Mouse (Mus musculus): ENCODE data around the gene Tppp2. TPM values are rescaled to one million over a fixed set of nuclear protein-coding genes. Genes with fewer than 3 reads are reported as not detected.
A peak's percentile ranks its signal among the peaks of the same experiment; 100 is the strongest.
"Not testable (repeated sequence)": the region's sequence is repeated elsewhere in the genome, so short reads cannot be mapped to it uniquely, and the experiment has no call there.

Tppp2 gene
- polyA plus RNA-seq, 1 experiment from 2014 or later, result not detected

DNA sequence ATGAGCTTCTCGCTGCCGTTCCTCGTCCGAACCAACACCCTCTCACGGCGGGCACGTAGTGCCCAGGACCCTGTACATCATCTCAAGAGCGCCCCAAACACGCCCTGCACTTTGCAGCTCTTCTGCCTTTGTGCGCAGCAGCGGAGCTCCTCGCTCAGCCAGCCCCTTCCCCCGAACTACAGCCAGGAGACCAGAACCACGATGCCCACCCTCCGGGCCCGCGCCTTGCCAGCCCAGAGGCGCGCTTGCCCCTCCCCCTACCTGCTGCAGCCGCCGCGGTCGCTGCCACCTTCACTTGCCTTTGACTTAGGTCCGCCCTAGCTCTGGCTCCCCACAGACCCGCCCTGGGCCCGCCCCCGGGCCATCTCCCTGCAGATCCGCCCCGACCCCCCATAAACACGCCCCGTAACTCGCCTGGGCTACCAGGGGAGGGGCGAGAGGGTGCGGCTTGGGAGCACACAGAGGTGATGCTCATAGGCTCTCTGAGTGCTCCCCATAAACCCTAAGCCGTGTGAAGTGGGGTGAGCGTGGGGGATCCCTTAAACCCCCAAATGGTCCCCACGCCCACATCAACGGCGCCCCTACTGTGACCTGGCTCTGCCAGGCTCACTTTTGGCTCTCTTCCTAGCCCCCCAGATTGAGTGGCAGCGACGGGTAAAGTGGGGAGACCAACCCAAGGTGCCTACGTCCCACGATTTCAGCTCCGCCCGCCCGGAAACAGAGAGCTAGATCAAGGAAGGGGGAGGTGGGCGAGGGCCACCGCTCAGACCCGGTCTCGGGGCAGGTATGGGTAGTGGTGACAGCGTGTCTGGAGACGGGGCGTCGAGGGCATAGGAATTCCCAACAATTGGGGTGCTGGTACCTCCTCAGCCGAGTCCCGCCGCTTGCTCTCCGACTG lies 4.9 kb upstream of the Tppp2 start:
- ATAC-seq (ENCODE audit: insufficient number of reproducible peaks, low FRiP score, low TSS enrichment, low read depth), result peak; percentile 71
- under 1% methylated on average over 58 of the region's 58 CpGs for WGBS
- Histone ChIP-seq H3K27ac (peak overlapping the region; percentile 90), H3K4me1 (peaks cover 41% of the 10 kb centered on the region), H3K4me3 (peak overlapping the region; percentile 61), H3K9me3 (no peaks in the 10 kb centered on the region), H3K27me3 (no peaks in the 10 kb centered on the region), H3K9ac (peak overlapping the region; percentile 41), H3K36me3 (0 out of 2 replicates have a peak, but pooled peaks cover 4% of the 10 kb centered on the region), H3K4me2 (peak overlapping the region; percentile 98)

GRCm38 (mm10) chr14:51913960-51914762 lies 4.1 kb upstream of the Tppp2 start, which contains the start of gene Ndrg2:
Gene Ndrg2 (minus strand): TSS chr14:51914158.
- no peaks in the 10 kb centered on the region for H3K36me3 ChIP-seq
- peak within 1 kb of the TSS; percentile 41 for H3K9ac ChIP-seq
- no peaks in the 10 kb centered on the region for H3K27me3 ChIP-seq
- peaks cover 41% of the 10 kb centered on the region for H3K4me1 ChIP-seq
- H3K9me3 ChIP-seq, result no peaks in the 10 kb centered on the region
- peak within 1 kb of the TSS; percentile 98 for H3K4me2 ChIP-seq
- ATAC-seq (ENCODE audit: insufficient number of reproducible peaks, low FRiP score, low TSS enrichment, low read depth), result peak; percentile 77
- peak within 1 kb of the TSS; percentile 61 for H3K4me3 ChIP-seq
- WGBS, result 4% methylated on average over 20 of the region's 23 CpGs
- peak within 1 kb of the TSS; percentile 90 for H3K27ac ChIP-seq

DNA sequence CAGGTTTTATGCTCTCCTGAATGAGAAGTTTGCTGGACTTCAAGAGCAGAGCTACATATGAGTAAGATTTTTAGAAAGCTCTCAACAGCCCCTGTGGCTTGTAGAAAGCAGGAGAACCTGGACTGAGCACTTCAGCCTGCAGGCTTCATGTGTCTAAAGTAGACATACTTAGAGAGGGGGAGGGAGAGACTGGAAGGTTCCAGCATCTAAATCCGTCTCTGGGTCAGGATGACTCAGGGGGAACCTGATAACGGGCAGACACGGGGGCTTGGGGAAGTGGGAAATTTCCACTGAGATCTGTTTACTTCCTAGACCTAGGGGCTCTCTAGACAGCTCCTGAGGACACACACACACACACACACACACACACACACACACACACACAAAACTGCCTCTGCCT lies 3.2 kb upstream of the Tppp2 start:
- 9% methylated on average over 3 of the region's 3 CpGs for WGBS
- no peak for ATAC-seq (ENCODE audit: insufficient number of reproducible peaks, low FRiP score, low TSS enrichment, low read depth)

GRCm38 (mm10) chr14:51916539-51916938 lies 1.7 kb upstream of the Tppp2 start:
- Histone ChIP-seq H3K36me3 (no peaks in the 10 kb centered on the region), H3K4me3 (no peak overlapping the region), H3K9me3 (no peaks in the 10 kb centered on the region), H3K4me1 (peaks cover 43% of the 10 kb centered on the region), H3K4me2 (no peak overlapping the region), H3K9ac (no peak overlapping the region), H3K27ac (no peak overlapping the region), H3K27me3 (no peaks in the 10 kb centered on the region)
- no peak for ATAC-seq (ENCODE audit: insufficient number of reproducible peaks, low FRiP score, low TSS enrichment, low read depth)
- WGBS, result 82% methylated on average over 4 of the region's 4 CpGs

More for the DNA sequence above, 3.2 kb upstream of the Tppp2 start:
- Histone ChIP-seq H3K4me1 (peaks cover 41% of the 10 kb centered on the region), H3K27ac (peak overlapping the region; percentile 90), H3K4me2 (peak overlapping the region; percentile 17), H3K36me3 (no peaks in the 10 kb centered on the region), H3K9ac (no peak overlapping the region), H3K9me3 (no peaks in the 10 kb centered on the region), H3K4me3 (no peak overlapping the region), H3K27me3 (no peaks in the 10 kb centered on the region)

DNA sequence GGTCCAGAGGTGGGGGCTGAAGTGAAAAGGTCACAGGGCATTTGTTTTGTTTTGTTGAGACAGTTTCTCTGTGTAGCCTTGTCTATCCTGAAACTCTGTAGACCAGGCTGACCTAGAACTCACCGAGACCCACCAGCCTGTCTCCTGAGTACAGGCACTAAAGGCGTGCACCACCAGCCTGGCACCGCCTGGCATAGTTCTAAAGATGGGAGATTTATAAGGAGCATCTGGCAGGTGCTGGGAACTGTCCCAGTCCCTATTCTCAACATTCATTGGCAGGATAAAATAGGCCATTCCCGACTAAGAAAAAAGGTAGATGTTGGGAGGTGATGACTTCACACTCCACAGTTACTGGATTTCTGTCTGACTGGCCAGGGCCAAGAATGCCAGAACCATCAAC lies 741 bp downstream of the Tppp2 start:
- no peaks in the 10 kb centered on the region for H3K9me3 ChIP-seq
- no peak for ATAC-seq (ENCODE audit: insufficient number of reproducible peaks, low FRiP score, low TSS enrichment, low read depth)
- WGBS, result 83% methylated on average over 4 of the region's 4 CpGs
- peaks cover 38% of the 10 kb centered on the region for H3K4me1 ChIP-seq
- H3K9ac ChIP-seq, result no peak overlapping the region
- H3K4me3 ChIP-seq, result no peak overlapping the region
- H3K27ac ChIP-seq, result no peak overlapping the region
- H3K27me3 ChIP-seq, result no peaks in the 10 kb centered on the region
- H3K4me2 ChIP-seq, result no peak overlapping the region
- no peaks in the 10 kb centered on the region for H3K36me3 ChIP-seq

DNA sequence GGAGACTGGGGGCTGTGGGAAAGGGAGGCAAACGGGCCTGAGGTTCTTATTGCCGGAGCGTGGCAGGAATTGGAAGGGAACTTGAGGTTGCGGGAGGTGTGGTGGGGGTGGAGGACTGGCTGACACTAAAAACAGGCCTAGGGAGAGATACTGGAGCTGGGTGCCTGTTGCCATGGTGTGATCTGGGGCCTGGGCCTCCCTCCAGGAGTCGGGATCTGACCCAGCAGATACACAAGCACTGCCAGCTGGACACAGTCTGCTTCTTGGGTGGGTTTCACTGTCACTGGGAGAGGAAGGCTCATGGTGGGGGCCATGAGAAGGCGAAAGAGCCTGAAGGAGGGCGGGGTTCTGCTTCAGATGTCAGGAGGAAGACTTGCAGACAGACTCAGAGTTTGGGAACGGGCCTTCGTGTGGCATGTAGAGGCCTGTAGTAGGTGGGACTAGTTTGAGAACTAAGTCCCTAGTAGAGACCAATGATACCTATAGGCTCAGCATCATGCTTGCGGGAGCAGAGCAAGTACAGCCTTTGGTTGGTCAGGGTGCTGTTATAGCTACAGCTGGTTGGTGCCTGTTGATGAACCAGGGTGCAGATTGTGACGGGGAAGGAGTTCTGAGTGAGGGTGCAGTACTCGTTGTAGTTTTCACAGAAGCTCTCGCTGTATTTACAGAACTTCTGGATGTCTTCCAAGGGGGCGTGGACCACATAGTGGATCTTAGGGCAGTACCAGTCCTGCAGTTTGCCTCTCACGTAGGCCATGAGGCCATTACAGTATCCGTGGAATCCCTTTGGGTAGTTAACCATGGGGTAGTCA lies 3.7 kb downstream of the Tppp2 start:
- no peak overlapping the region for H3K9ac ChIP-seq
- peak overlapping the region; percentile 58 for H3K27ac ChIP-seq
- H3K27me3 ChIP-seq, result no peaks in the 10 kb centered on the region
- no peak overlapping the region for H3K4me3 ChIP-seq
- 55% methylated on average over 16 of the region's 16 CpGs for WGBS
- no peak overlapping the region for H3K4me2 ChIP-seq
- peak; percentile 36; the same call in 1 of the 2 replicates for ATAC-seq (ENCODE audit: insufficient number of reproducible peaks, low FRiP score, low TSS enrichment, low read depth)
- H3K4me1 ChIP-seq, result peaks cover 16% of the 10 kb centered on the region
- no peaks in the 10 kb centered on the region for H3K9me3 ChIP-seq
- H3K36me3 ChIP-seq, result no peaks in the 10 kb centered on the region

DNA sequence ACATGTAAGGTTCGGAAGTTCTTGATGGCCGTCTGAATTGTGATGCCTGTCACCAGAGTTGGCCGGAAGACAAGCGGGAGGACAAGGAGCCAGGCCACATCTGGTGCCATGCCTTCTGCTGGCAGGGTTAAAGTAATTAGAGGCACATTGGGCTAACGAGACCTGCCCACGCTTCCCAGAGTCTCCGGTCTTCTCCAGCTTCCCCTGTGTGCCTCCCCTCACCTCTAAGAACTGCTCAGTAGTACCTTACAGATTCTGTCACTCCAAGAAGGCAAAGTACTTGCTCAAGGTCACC lies 4.3 kb downstream of the Tppp2 start, which contains the start of gene Rnase13:
Gene Rnase13 (minus strand): TSS at position 203 of the 295 bp plus-strand sequence.
- Histone ChIP-seq H3K4me2 (no peak within 1 kb of the TSS), H3K4me3 (no peak within 1 kb of the TSS), H3K27ac (peak within 1 kb of the TSS; percentile 58), H3K4me1 (peaks cover 16% of the 10 kb centered on the region), H3K27me3 (no peaks in the 10 kb centered on the region), H3K9ac (no peak within 1 kb of the TSS), H3K9me3 (no peaks in the 10 kb centered on the region), H3K36me3 (no peaks in the 10 kb centered on the region)
- ATAC-seq (ENCODE audit: insufficient number of reproducible peaks, low FRiP score, low TSS enrichment, low read depth), result no peak
- 78% methylated on average over 7 of the region's 7 CpGs for whole genome bisulfite sequencing

- Histone ChIP-seq H3K9ac (no peak overlapping the region), H3K4me2 (no peak overlapping the region), H3K4me1 (peaks cover 16% of the 10 kb centered on the region), H3K36me3 (no peaks in the 10 kb centered on the region), H3K27me3 (no peaks in the 10 kb centered on the region), H3K27ac (no peak overlapping the region), H3K4me3 (no peak overlapping the region), H3K9me3 (no peaks in the 10 kb centered on the region)
- ATAC-seq (ENCODE audit: insufficient number of reproducible peaks, low FRiP score, low TSS enrichment, low read depth), result no peak
- WGBS, result 83% methylated on average over 2 of the region's 2 CpGs
Observed at GRCm38 (mm10) chr14:51922910-51923309, 4.7 kb downstream of the Tppp2 start.

- Histone ChIP-seq H3K9me3 (no peaks in the 10 kb centered on the region), H3K27me3 (no peaks in the 10 kb centered on the region), H3K4me2 (no peak overlapping the region), H3K4me1 (peaks cover 16% of the 10 kb centered on the region), H3K27ac (no peak overlapping the region), H3K4me3 (no peak overlapping the region), H3K36me3 (no peaks in the 10 kb centered on the region), H3K9ac (no peak overlapping the region)
- ATAC-seq (ENCODE audit: insufficient number of reproducible peaks, low FRiP score, low TSS enrichment, low read depth), result no peak
- WGBS, result 77% methylated on average over 4 of the region's 4 CpGs
Observed at GRCm38 (mm10) chr14:51923492-51923891, 5.3 kb downstream of the Tppp2 start.

- not testable (repeated sequence) for H3K27me3 ChIP-seq; H3K4me2 ChIP-seq; H3K27ac ChIP-seq; H3K4me3 ChIP-seq; H3K9ac ChIP-seq; ATAC-seq (ENCODE audit: insufficient number of reproducible peaks, low FRiP score, low TSS enrichment, low read depth); H3K36me3 ChIP-seq; H3K9me3 ChIP-seq
- 91% methylated on average over 11 of the region's 11 CpGs for WGBS
- H3K4me1 ChIP-seq, result peaks cover 21% of the 10 kb centered on the region
Observed at GRCm38 (mm10) chr14:51926930-51927329, 8.7 kb downstream of the Tppp2 start.

GRCm38 (mm10) chr14:51929309-51929943 lies 11.2 kb downstream of the Tppp2 start:
- Histone ChIP-seq H3K4me2 (no peak overlapping the region), H3K36me3 (no peaks in the 10 kb centered on the region), H3K27ac (peak overlapping the region; percentile 24; the same call in 1 of the 2 replicates), H3K9me3 (no peaks in the 10 kb centered on the region), H3K27me3 (no peaks in the 10 kb centered on the region), H3K4me1 (peaks cover 11% of the 10 kb centered on the region; the same call in 1 of the 2 replicates), H3K4me3 (no peak overlapping the region), H3K9ac (no peak overlapping the region)
- WGBS, result 70% methylated on average over 8 of the region's 8 CpGs
- no peak for ATAC-seq (ENCODE audit: insufficient number of reproducible peaks, low FRiP score, low TSS enrichment, low read depth)

Data from limb, embryonic 15.5 days (tissue).